ENCODE assay signal across 8 mouse cellular contexts in the genomic region with DNA sequence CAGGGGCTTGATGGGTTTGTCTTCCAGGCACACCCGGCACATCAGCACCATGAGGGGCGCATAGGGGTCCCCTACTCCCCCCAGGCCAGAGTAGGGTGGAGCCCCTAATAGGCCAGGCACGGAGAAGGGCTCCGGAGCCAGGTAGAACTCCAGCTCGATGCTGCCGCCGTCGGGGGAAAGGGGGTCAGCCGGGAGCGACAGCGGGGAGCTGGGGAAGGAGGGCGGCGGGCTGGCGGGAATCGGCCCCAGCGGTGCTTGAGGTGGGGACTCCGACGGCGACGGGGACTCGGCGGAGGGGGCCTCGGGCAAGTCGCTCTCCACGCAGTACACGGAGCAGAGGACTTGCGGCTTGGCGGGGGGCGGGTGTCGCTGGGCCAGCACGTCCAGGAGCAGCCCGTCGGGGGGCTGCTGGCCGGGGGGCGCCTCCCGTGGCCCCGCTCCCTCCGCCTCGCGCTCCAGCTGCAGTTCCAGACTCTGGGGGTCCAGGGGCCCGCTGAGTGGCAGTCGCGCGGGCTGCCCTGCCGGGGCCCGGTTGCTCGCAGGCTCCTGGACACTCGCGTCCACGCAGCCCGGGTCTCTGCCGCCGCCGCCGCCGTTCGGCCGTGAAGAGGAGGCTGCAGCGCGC. TPM values are rescaled to one million over a fixed set of nuclear protein-coding genes. Genes with fewer than 3 reads are reported as not detected.
DNase-seq lines count a peak whose midpoint lies in the region; ATAC-seq and TF ChIP-seq lines count a peak whose summit lies in the region.

No protein-coding gene starts in this region.

- H3K27me3 ChIP-seq in C2C12 (ENCODE audit: control insufficient read depth, insufficient read depth, insufficient read length) = no peaks in the 10 kb centered on the region
- H3K27me3 ChIP-seq in heart, adult 2 months (ENCODE audit: control insufficient read depth, insufficient read depth, low read length) = no peaks in the 10 kb centered on the region
- no peaks in the 10 kb centered on the region for H3K27me3 ChIP-seq in kidney, adult 2 months (replicated peaks; ENCODE audit: control insufficient read depth, insufficient read depth, low read length)
- no peaks in the 10 kb centered on the region for H3K27me3 ChIP-seq in lung, embryonic 16.5 days (ENCODE audit: control insufficient read depth, insufficient read depth, low read depth, low read length)

- no peak for TF ChIP-seq CTCF in C2C12 (IDR thresholded peaks at IDR 0.05; ENCODE audit: control insufficient read depth, insufficient read depth, insufficient read length)
- peak; percentile 21 for TF ChIP-seq CTCF in heart, adult 2 months (IDR thresholded peaks at IDR 0.05)
- no peak for TF ChIP-seq CTCF in kidney, adult 2 months (conservative IDR thresholded peaks at IDR 0.05; ENCODE audit: insufficient read depth, insufficient read length, low read depth, low read length)

- peak overlapping the region; percentile 67 for H3K27ac ChIP-seq in heart, adult 2 months
- no peak overlapping the region for H3K27ac ChIP-seq in kidney, adult 2 months (ENCODE audit: insufficient read depth, low read depth, low read length)
- peak overlapping the region; percentile 80 for H3K27ac ChIP-seq in lung, embryonic 16.5 days (ENCODE audit: low read length)

- peak; percentile 16; the same call in 1 of the 2 replicates for ATAC-seq in common myeloid progenitor, adult 5-6 weeks (replicated peaks; ENCODE audit: low read depth, poor library complexity, severe bottlenecking)
- ATAC-seq in lung, embryonic 16.5 days (ENCODE audit: low read depth) = peak; percentile 51

- no peaks in the 10 kb centered on the region for H3K9me3 ChIP-seq in lung, embryonic 16.5 days (ENCODE audit: control insufficient read depth, low read length)

- DNase-seq in NIH3T3 (ENCODE audit: low read depth) = peak; percentile 63
- peak; percentile 32 to 52 for DNase-seq in heart, adult 2 months
- peak; percentile 24 for DNase-seq in kidney, adult 2 months
- peak; percentile 41 for DNase-seq in right cerebral cortex, postnatal 25 days
- DNase-seq in frontal cortex, postnatal 36 days (ENCODE audit: low spot score in 2 of 2) = no peak

- H3K79me2 ChIP-seq in C2C12 (ENCODE audit: control insufficient read depth, insufficient read depth) = peaks cover 56% of the 10 kb centered on the region
- peaks cover 2% of the 10 kb centered on the region; the same call in 1 of the 2 replicates for H3K79me2 ChIP-seq in heart, adult 2 months (replicated peaks; ENCODE audit: control insufficient read depth, insufficient read depth, low read length)

- no peak for TF ChIP-seq EP300 in heart, adult 2 months (IDR thresholded peaks at IDR 0.05; ENCODE audit: insufficient read depth, low read depth, low read length)

- H3ac ChIP-seq in C2C12 (ENCODE audit: control insufficient read depth, insufficient read length, low read depth) = peak overlapping the region; percentile 88

- intact Hi-C loops in heart, adult 2 months (cut with DNase I) = loop anchor here (1.0 to 5.0 kb wide), 3 partner anchors 61 to 990 kb away; no protein-coding TSS in a partner anchor

- peak overlapping the region; percentile 92 for H3K9ac ChIP-seq in heart, adult 2 months (ENCODE audit: low read depth, low read length)
- peak overlapping the region; percentile 94 for H3K9ac ChIP-seq in lung, embryonic 16.5 days (ENCODE audit: low read length)

- H3K79me3 ChIP-seq in C2C12 (ENCODE audit: low read depth) = peaks cover 51% of the 10 kb centered on the region

- no peak for TF ChIP-seq POLR2A in heart, adult 2 months (IDR thresholded peaks at IDR 0.05; ENCODE audit: insufficient read depth, low read depth, low read length)
- no peak for TF ChIP-seq POLR2A in kidney, adult 2 months (IDR thresholded peaks at IDR 0.05; ENCODE audit: low read depth, low read length)

- H3K4me2 ChIP-seq in lung, embryonic 16.5 days (ENCODE audit: low read depth, low read length) = peak overlapping the region; percentile 90

- H3K4me3 ChIP-seq in C2C12 (ENCODE audit: insufficient read depth, poor library complexity, severe bottlenecking) = peak overlapping the region; percentile 59
- peak overlapping the region; percentile 83 for H3K4me3 ChIP-seq in heart, adult 2 months
- H3K4me3 ChIP-seq in kidney, adult 2 months (ENCODE audit: insufficient read depth, low read depth, low read length) = peak overlapping the region; percentile 86
- H3K4me3 ChIP-seq in lung, embryonic 16.5 days (ENCODE audit: low read length) = peak overlapping the region; percentile 87

- WGBS in heart, adult 2 months = 2% methylated on average over 56 of the region's 60 CpGs
- WGBS in kidney, adult 2 months = 2% methylated on average over 58 of the region's 60 CpGs
- under 1% methylated on average over 42 of the region's 60 CpGs for WGBS in lung, embryonic 16.5 days

- H3K4me1 ChIP-seq in heart, adult 2 months (ENCODE audit: control insufficient read depth, insufficient read depth, low read length) = peaks cover 11% of the 10 kb centered on the region
- peaks cover 10% of the 10 kb centered on the region for H3K4me1 ChIP-seq in kidney, adult 2 months (ENCODE audit: control insufficient read depth, insufficient read depth, low read length)
- peaks cover 22% of the 10 kb centered on the region for H3K4me1 ChIP-seq in lung, embryonic 16.5 days (replicated peaks; ENCODE audit: control insufficient read depth, insufficient read depth, low read length)

- H3K36me3 ChIP-seq in C2C12 (ENCODE audit: control insufficient read depth, insufficient read depth) = peaks cover 13% of the 10 kb centered on the region
- peaks cover 2% of the 10 kb centered on the region for H3K36me3 ChIP-seq in heart, adult 2 months (ENCODE audit: control insufficient read depth, insufficient read depth, low read length)
- H3K36me3 ChIP-seq in kidney, adult 2 months (ENCODE audit: control insufficient read depth, insufficient read depth, low read length) = no peaks in the 10 kb centered on the region
- no peaks in the 10 kb centered on the region; the same call in 1 of the 2 replicates for H3K36me3 ChIP-seq in lung, embryonic 16.5 days (ENCODE audit: control insufficient read depth, insufficient read depth, low read length)

TF ChIP-seq in C2C12, 6 proteins besides CTCF, POLR2A, EP300 and RAD21:
- no peak for TF ChIP-seq CEBPB (IDR thresholded peaks at IDR 0.05; ENCODE audit: low read depth)
- TF ChIP-seq USF1 (IDR thresholded peaks at IDR 0.05; ENCODE audit: low read depth) = no peak

RNA-seq across cellular contexts. Expression of gene Rnf217, which starts 0.4 kb away (rescaled TPM):
- polyA plus RNA-seq in C2C12 (2012; fragmentation: generic; extraction: Trizol) = 3.7 TPM
- 1.3 and 2.2 TPM in 2 replicates for total RNA-seq in common myeloid progenitor, adult 5-6 weeks (2017)
- total RNA-seq in heart, adult 2 months (2021) = 1 to 10 TPM; 3.7 to 4.0 TPM
- polyA plus RNA-seq in heart, adult 2 months (2012; rRNA removed) = 1.1 and 2.5 TPM in 2 replicates
- polyA plus RNA-seq in kidney, adult 2 months (2012; rRNA removed) = 1.1 TPM in 2 replicates
- polyA plus RNA-seq in lung, embryonic 16.5 days (2015; fragmentation: Nextera tagmentation; extraction: Ambion mirVana) = 1.2 and 1.3 TPM in 2 replicates

Comparison
In these comparisons a context has a peak if more than half of its experiments do, and no peak if none do; other contexts are left out.
1. DNase-seq: peak in NIH3T3 (single experiment), heart, adult 2 months (2 of 2), kidney, adult 2 months (single experiment) and right cerebral cortex, postnatal 25 days (single experiment); none in frontal cortex, postnatal 36 days (0 of 2).
2. Peak in every context shown above with its lines, with median percentiles within 50 percentile points of each other: H3K4me3 ChIP-seq.